Mouse (Mus musculus) cerebellum, postnatal 36 days (tissue): ENCODE data around the gene Ryr2.

Experiments used
- DNase-seq, 2 experiments: peaks; one replicate each; pipeline ENCODE4 v3.0.0; 2021 to 2022; ENCODE audit warnings: mixed read lengths in 2 of 2

The Ryr2 gene

GRCm38 (mm10) chr13:11523612-11524011 lies 583.1 kb downstream of the Ryr2 start:
- no peak for DNase-seq

- no peak for DNase-seq
Measured at GRCm38 (mm10) chr13:11520765-11521164, 586.0 kb downstream of the Ryr2 start.

- DNase-seq = no peak
Measured at GRCm38 (mm10) chr13:11511540-11512177, 595.1 kb downstream of the Ryr2 start.
